Mouse (Mus musculus) bone marrow macrophage, adult 2 months (primary cell): Measurements from ENCODE around the gene Ccdc124. TPM values are rescaled to one million over a fixed set of nuclear protein-coding genes. Genes with fewer than 3 reads are reported as not detected.

Experiments used
- H3K27ac ChIP-seq: 2 replicates; pipeline ENCODE4 v1.5.1; 2012; ENCODE audit warnings: low read depth, low read length; ENCODE audit not compliant: insufficient read depth
- H3K4me1 ChIP-seq: 2 replicates; pipeline ENCODE4 v1.6.1; 2012; ENCODE audit warnings: low read length; ENCODE audit not compliant: control insufficient read depth, insufficient read depth
- H3K4me3 ChIP-seq: 2 replicates; pipeline ENCODE4 v1.5.1; 2012; ENCODE audit warnings: mild to moderate bottlenecking, low read length, moderate library complexity; ENCODE audit not compliant: insufficient read depth
- CTCF ChIP-seq: IDR thresholded peaks from 2 replicates; pipeline ENCODE4 v1.5.1; 2012; ENCODE audit warnings: low read depth, mild to moderate bottlenecking, low read length, moderate library complexity
- POLR2A ChIP-seq: IDR thresholded peaks from 2 replicates; pipeline ENCODE4 v1.6.1; 2012; ENCODE audit warnings: mild to moderate bottlenecking, low read depth, low read length, borderline replicate concordance
- polyA plus RNA-seq: library from polyadenylated mRNA; stranded (reverse); fragments of >200 nt; gene quantifications from 2 replicates; pipeline ENCODE4 v1.2.4, GENCODE M21; 2012; ENCODE audit not compliant: missing spikeins, insufficient read depth, insufficient read length

Gene Ccdc124
- polyA plus RNA-seq, result 35.6 and 39.9 TPM in 2 replicates

GRCm38 (mm10) chr8:70873364-70873985 lies at the start of gene Ccdc124:
TSS of gene Ccdc124 (minus strand) at chr8:70873935.
- H3K4me3 ChIP-seq, result peak within 1 kb of the TSS; percentile 61
- H3K27ac ChIP-seq, result peak within 1 kb of the TSS; percentile 82
- peaks cover 4% of the 10 kb centered on the region for H3K4me1 ChIP-seq
- peak; percentile 69 for TF ChIP-seq CTCF
- 0 out of 2 replicates have a peak, but pooled peaks have one; percentile 13 for TF ChIP-seq POLR2A

- TF ChIP-seq POLR2A, result no peak
- TF ChIP-seq CTCF, result no peak
- Histone ChIP-seq H3K4me1 (no peaks in the 10 kb centered on the region), H3K4me3 (no peak overlapping the region), H3K27ac (no peak overlapping the region)
Measured at GRCm38 (mm10) chr8:70920049-70920922, 46.6 kb upstream of the Ccdc124 start.

GRCm38 (mm10) chr8:70914704-70915103 lies 41.0 kb upstream of the Ccdc124 start:
- no peak overlapping the region for H3K4me3 ChIP-seq
- peaks cover 15% of the 10 kb centered on the region for H3K4me1 ChIP-seq
- TF ChIP-seq CTCF, result no peak
- no peak for TF ChIP-seq POLR2A
- H3K27ac ChIP-seq, result no peak overlapping the region

- no peak for TF ChIP-seq CTCF
- TF ChIP-seq POLR2A, result no peak
- Histone ChIP-seq H3K27ac (no peak overlapping the region), H3K4me1 (peaks cover 15% of the 10 kb centered on the region), H3K4me3 (no peak overlapping the region)
Measured at GRCm38 (mm10) chr8:70913523-70913922, 39.8 kb upstream of the Ccdc124 start.

- H3K4me3 ChIP-seq, result no peak overlapping the region
Measured at GRCm38 (mm10) chr8:70912955-70913354, 39.2 kb upstream of the Ccdc124 start.

GRCm38 (mm10) chr8:70911596-70911995 lies 37.9 kb upstream of the Ccdc124 start:
- no peak for TF ChIP-seq POLR2A
- TF ChIP-seq CTCF, result no peak; the same call in 1 of the 2 replicates
- Histone ChIP-seq H3K4me3 (no peak overlapping the region), H3K27ac (peak overlapping the region; percentile 77), H3K4me1 (peaks cover 23% of the 10 kb centered on the region)

More at GRCm38 (mm10) chr8:70912955-70913354, 39.2 kb upstream of the Ccdc124 start:
- no peak overlapping the region for H3K27ac ChIP-seq
- peaks cover 15% of the 10 kb centered on the region for H3K4me1 ChIP-seq
- no peak for TF ChIP-seq POLR2A
- no peak for TF ChIP-seq CTCF

- no peak for TF ChIP-seq CTCF
- no peak for TF ChIP-seq POLR2A
- H3K4me1 ChIP-seq, result peaks cover 50% of the 10 kb centered on the region
Measured at GRCm38 (mm10) chr8:70907518-70907917, 33.8 kb upstream of the Ccdc124 start.

GRCm38 (mm10) chr8:70905831-70906736 lies 32.3 kb upstream of the Ccdc124 start, which contains the start of gene Map1s:
TSS of gene Map1s (plus strand) at chr8:70905932.
- H3K4me3 ChIP-seq, result peak within 1 kb of the TSS; percentile 62
- peaks cover 54% of the 10 kb centered on the region for H3K4me1 ChIP-seq
- no peak for TF ChIP-seq CTCF
- TF ChIP-seq POLR2A, result no peak; the same call in 1 of the 2 replicates
- H3K27ac ChIP-seq, result peak within 1 kb of the TSS; percentile 92

More at GRCm38 (mm10) chr8:70907518-70907917, 33.8 kb upstream of the Ccdc124 start:
- Histone ChIP-seq H3K4me3 (no peak overlapping the region), H3K27ac (no peak overlapping the region)

- Histone ChIP-seq H3K4me1 (peaks cover 53% of the 10 kb centered on the region), H3K27ac (peak overlapping the region; percentile 92), H3K4me3 (peak overlapping the region; percentile 62)
- no peak for TF ChIP-seq CTCF
- no peak for TF ChIP-seq POLR2A
Measured at GRCm38 (mm10) chr8:70905463-70905830, 31.7 kb upstream of the Ccdc124 start.
